Mouse (Mus musculus): ENCODE measurements around the gene Saysd1. TPM values are rescaled to one million over a fixed set of nuclear protein-coding genes. Genes with fewer than 3 reads are reported as not detected.

The Saysd1 gene
- polyA plus RNA-seq, 1 experiment, result 8.8 TPM

DNA sequence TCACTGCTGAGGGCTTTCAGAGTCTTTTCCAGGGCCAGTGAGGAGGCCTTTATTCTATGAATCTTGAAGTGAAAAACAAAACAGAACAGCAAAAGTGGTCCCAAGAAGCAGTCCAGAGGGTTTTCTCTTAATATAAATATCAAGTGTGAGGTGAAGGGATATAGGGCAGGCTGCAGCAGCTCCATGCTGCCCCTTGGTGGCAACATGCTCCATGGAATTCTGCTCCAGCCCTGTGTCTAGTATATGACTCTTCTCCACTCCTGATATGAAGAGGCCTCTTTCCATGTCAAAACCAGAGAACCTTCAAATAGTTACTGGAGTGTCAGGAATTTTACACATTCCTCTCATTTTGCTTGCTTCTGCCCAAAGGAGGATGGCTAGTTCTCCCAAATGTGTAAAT, 67.7 kb downstream of the Saysd1 start:
- peak; percentile 65 for DNase-seq (ENCODE audit: low read depth)
- no peak for TF ChIP-seq POLR2A (IDR thresholded peaks at IDR 0.05; ENCODE audit: borderline replicate concordance, extremely low read depth, insufficient read depth, insufficient read length, poor library complexity, severe bottlenecking)
- TF ChIP-seq CTCF (IDR thresholded peaks at IDR 0.05; ENCODE audit: borderline replicate concordance, extremely low read depth, insufficient read depth, insufficient read length), result peak; percentile 77

DNA sequence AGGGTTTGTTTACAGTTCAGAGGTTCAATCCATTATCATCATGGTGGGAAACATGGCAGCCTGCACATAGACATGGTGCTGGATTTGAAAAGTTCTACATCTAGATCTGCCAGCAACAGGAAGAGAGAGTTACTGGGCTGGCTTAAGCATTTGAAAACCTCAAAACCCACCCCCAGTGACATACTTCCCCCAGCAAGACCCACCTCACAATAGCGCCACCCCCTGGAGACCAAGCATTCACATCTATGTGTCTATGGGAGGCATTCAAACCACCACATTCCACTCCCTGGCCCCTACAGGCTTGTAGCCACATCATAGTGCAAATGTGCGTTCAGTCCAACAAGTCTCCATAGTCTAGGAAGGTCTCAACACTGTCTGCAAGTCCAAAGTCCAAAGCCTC, 70.0 kb downstream of the Saysd1 start:
- no peak for TF ChIP-seq POLR2A (IDR thresholded peaks at IDR 0.05; ENCODE audit: borderline replicate concordance, extremely low read depth, insufficient read depth, insufficient read length, poor library complexity, severe bottlenecking)
- no peak for TF ChIP-seq CTCF (IDR thresholded peaks at IDR 0.05; ENCODE audit: borderline replicate concordance, extremely low read depth, insufficient read depth, insufficient read length)
- no peak for DNase-seq (ENCODE audit: low read depth)

DNA sequence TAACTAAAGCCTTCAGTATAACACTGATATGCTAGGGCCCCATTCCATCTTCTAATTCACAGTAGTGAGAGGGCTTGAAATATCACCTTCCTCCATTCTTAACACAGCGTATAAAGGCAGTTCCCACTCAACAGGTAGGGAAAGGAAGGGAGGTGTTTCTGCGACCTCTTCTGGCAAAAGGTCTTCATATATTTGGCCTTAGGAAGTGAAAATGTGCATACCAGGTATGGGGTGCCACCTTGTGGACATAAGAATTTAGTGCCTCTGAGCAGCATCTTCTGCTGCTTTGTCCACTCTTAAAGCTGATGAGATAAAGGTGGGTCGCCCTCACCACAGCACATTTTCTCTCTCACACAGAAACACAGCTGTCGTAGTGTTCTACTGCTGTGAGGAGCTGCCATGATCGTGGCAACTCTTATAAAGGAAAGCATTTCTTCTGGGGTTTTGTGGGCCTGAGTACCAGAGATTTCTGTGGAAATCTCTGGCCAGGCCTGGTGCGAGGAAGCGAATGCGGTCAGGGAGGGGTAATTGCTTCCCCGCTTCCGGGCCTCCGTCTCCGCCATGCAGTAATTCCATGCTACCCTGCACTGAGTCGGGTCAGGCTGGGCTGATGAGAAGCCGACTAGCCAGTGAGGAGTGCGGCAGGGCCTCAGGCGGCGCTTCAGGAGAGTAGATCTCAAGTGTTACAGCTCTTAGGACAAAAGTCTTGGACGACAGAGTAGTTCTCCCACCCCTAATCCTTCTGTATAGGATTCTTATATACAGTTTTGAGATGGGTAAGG, 70.8 kb downstream of the Saysd1 start:
- TF ChIP-seq CTCF (IDR thresholded peaks at IDR 0.05; ENCODE audit: borderline replicate concordance, extremely low read depth, insufficient read depth, insufficient read length) (peak; percentile 79; the same call in 1 of the 2 replicates), POLR2A (IDR thresholded peaks at IDR 0.05; ENCODE audit: borderline replicate concordance, extremely low read depth, insufficient read depth, insufficient read length, poor library complexity, severe bottlenecking) (no peak)
- DNase-seq (ENCODE audit: low read depth), result peak; percentile 96

DNA sequence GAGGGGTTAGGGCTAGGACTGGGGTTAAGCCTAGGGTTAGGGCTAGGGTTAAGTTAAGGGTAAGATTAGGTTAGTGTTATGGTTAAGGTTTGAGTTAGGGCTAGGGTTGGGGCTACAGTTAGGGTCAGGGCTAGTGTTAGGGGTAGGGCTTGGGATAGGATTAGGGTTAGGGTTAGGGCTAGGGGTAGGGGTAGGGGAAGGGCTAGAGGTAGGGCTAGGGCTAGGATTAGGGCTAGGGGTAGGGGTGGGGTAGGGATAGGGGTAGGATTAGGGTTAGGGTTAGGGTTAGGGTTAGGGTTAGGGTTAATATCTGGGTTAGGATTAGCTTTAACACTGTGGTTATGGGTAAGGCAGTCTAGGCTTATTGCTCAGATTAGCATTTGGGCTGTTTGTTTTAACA, 73.6 kb downstream of the Saysd1 start:
- TF ChIP-seq POLR2A (IDR thresholded peaks at IDR 0.05; ENCODE audit: borderline replicate concordance, extremely low read depth, insufficient read depth, insufficient read length, poor library complexity, severe bottlenecking) (no peak), CTCF (IDR thresholded peaks at IDR 0.05; ENCODE audit: borderline replicate concordance, extremely low read depth, insufficient read depth, insufficient read length) (no peak)
- no peak for DNase-seq (ENCODE audit: low read depth)

DNA sequence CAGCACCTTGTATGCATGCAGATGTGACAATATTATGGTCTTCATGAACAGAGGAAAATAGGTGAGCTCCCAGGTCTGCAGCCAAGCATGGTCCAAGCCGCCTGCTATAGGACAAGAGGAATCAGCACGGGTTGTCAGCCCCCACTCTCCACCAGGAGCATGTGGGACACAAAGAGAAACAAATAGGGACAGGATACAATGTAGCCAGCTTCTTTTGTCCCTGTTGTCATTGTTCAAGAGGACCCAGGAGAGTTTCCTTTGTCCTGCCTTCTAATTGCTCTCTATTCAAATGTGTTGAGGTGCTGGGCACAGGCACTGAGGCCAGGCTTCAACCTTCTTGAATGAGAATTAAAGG, 89.9 kb downstream of the Saysd1 start:
- no peak for TF ChIP-seq CTCF (IDR thresholded peaks at IDR 0.05; ENCODE audit: borderline replicate concordance, extremely low read depth, insufficient read depth, insufficient read length)
- TF ChIP-seq POLR2A (IDR thresholded peaks at IDR 0.05; ENCODE audit: borderline replicate concordance, extremely low read depth, insufficient read depth, insufficient read length, poor library complexity, severe bottlenecking), result no peak
- DNase-seq (ENCODE audit: low read depth), result no peak

DNA sequence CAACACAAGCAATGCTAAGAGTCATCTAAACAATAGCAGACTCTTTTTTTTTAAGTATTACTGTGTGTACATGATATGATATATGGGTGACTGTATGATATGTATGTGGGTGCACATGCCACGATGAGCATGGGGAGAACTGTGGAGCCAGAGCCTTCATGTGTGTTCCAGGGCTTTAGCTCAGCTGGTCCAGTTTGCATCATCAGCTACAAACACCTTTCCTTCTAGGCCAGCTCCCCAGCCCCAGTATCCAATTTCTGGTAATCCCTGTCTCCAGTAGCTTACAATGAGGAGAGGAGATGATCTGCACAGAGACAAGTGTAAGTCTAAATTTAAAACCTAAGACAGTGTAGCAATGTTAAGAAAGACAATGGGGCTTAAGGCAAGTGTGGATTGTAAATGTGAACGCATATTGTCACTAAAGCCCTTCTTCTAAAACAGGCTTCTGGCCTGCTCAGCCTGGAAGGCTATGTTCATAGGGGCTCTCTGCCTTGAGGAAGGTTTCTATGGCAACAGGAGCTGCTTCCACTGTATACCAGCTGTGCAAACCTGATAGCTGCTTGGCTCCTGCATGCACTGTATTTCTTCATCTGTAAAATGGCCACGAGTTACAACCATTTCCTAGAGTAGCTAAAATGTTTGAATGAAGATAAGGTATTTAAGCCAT, 90.4 kb downstream of the Saysd1 start:
- DNase-seq (ENCODE audit: low read depth), result peak; percentile 92
- TF ChIP-seq POLR2A (IDR thresholded peaks at IDR 0.05; ENCODE audit: borderline replicate concordance, extremely low read depth, insufficient read depth, insufficient read length, poor library complexity, severe bottlenecking) (no peak), CTCF (IDR thresholded peaks at IDR 0.05; ENCODE audit: borderline replicate concordance, extremely low read depth, insufficient read depth, insufficient read length) (no peak)

DNA sequence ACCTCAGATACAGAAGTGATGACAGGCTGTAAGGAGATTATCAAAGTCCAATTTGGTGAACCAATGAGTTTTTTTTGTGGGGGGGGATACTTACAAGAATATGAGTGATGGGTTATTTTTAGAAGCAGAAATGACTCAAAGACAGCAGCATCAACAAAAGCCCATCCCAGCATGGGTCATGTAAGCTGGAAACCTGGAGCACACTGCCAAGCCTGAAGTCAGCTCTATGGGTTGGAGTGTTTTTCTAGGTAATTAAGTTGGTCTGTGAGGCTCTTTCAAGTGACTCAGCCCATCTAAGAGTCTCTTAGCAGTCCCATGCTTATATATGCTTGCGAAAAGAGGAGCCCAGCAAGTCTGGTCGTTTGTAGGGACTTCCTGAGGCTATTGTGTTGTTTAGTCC, 91.0 kb downstream of the Saysd1 start:
- TF ChIP-seq CTCF (IDR thresholded peaks at IDR 0.05; ENCODE audit: borderline replicate concordance, extremely low read depth, insufficient read depth, insufficient read length) (no peak), POLR2A (IDR thresholded peaks at IDR 0.05; ENCODE audit: borderline replicate concordance, extremely low read depth, insufficient read depth, insufficient read length, poor library complexity, severe bottlenecking) (no peak)
- DNase-seq (ENCODE audit: low read depth), result no peak

DNA sequence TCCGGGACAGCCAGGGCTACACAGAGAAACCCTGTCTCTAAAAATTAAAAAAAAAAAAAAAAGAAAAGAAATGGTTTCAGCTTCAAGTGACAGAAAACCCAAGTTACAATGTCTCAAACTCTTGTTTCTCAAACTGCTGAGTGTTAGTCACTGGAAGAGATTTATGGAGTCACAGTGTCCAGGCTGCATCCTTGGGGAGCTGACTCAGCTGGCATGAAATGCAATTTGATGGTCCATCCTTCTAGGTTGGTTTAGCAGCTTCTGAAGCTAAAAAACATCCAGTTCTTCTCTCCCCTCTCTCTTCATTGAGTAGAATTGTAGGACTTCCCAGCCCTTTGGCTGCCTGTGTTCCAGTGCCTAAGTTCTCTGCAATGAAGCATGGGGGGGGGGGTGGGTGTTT, 94.3 kb downstream of the Saysd1 start:
- no peak for DNase-seq (ENCODE audit: low read depth)
- no peak for TF ChIP-seq CTCF (IDR thresholded peaks at IDR 0.05; ENCODE audit: borderline replicate concordance, extremely low read depth, insufficient read depth, insufficient read length)
- no peak for TF ChIP-seq POLR2A (IDR thresholded peaks at IDR 0.05; ENCODE audit: borderline replicate concordance, extremely low read depth, insufficient read depth, insufficient read length, poor library complexity, severe bottlenecking)

DNA sequence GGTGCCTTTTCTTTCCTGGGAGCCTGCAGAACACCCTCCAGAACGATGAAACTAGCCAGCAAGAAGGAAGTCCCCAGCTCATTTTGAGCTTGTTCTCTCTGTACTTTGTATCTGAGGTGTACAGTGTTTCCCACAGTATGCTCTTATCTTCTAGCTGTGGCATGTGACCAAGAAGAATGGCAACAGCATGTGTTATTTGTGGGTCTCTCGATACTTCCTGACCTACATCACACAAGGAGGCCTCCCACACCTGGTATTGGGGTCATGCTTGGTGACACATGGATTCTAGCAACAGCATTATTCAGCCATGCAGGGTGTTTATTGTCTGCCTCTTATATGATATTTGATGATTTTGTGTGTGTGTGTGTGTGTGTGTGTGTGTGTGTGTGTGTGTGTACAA, 96.5 kb downstream of the Saysd1 start:
- DNase-seq (ENCODE audit: low read depth), result no peak
- TF ChIP-seq POLR2A (IDR thresholded peaks at IDR 0.05; ENCODE audit: borderline replicate concordance, extremely low read depth, insufficient read depth, insufficient read length, poor library complexity, severe bottlenecking) (no peak), CTCF (IDR thresholded peaks at IDR 0.05; ENCODE audit: borderline replicate concordance, extremely low read depth, insufficient read depth, insufficient read length) (no peak)

DNA sequence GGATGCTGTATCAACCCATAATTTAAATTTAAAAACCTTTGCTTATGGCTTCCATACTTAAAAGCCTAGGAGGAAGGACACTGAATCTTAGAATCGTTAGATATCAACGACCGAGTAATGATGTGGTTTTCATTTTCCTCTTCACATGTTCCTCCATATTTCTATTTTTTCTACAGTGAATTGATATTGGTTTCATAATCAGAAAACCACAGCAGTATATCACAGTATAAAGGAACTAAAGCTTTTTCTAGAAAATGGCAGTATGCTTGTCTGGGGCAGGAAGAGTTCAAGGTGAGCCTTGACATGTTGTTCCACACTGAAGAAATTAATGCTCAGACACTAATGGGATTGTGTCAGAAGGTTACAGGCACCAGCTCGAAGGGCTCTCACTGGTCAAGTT, 97.4 kb downstream of the Saysd1 start:
- DNase-seq (ENCODE audit: low read depth), result no peak
- TF ChIP-seq CTCF (IDR thresholded peaks at IDR 0.05; ENCODE audit: borderline replicate concordance, extremely low read depth, insufficient read depth, insufficient read length) (no peak), POLR2A (IDR thresholded peaks at IDR 0.05; ENCODE audit: borderline replicate concordance, extremely low read depth, insufficient read depth, insufficient read length, poor library complexity, severe bottlenecking) (no peak)

DNA sequence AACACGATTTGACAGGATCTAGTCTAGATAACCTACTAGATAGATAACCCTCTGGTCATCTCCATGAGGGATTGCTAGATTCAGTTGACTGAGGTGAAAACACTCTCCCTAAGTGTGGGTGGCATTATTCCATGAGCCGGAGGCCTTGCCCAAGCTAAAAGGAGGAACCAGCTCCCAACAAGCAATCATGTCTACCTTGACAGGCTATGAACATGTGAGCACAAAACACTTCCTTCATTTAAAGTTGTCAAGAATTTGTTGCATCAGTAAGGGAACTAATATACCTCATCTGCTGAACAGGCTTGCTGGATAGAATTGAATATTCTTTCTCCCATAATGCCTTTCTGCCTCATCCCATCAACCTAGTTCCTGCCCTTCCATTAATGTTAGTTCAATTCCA, 98.5 kb downstream of the Saysd1 start:
- no peak for DNase-seq (ENCODE audit: low read depth)
- no peak for TF ChIP-seq CTCF (IDR thresholded peaks at IDR 0.05; ENCODE audit: borderline replicate concordance, extremely low read depth, insufficient read depth, insufficient read length)
- TF ChIP-seq POLR2A (IDR thresholded peaks at IDR 0.05; ENCODE audit: borderline replicate concordance, extremely low read depth, insufficient read depth, insufficient read length, poor library complexity, severe bottlenecking), result no peak

DNA sequence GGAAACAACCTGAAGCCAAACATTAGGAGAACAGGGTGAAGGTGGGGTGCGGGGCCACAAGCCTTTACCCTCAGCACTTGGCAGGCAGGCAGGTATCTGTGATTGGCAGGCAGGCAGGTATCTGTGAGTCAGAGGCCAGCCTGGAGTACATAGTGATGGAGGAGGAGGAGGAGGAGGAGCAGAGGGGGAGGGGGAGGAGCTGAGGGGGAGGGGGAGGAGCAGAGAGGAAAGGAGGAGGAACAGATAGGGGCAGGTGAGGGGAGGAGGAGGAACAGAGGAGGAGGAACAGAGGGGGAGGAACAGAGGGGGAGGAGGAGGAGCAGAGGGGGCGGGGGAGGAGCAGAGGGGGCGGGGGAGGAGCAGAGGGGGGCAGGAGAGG, 105.6 kb downstream of the Saysd1 start:
- DNase-seq (ENCODE audit: low read depth), result no peak
- no peak for TF ChIP-seq CTCF (IDR thresholded peaks at IDR 0.05; ENCODE audit: borderline replicate concordance, extremely low read depth, insufficient read depth, insufficient read length)
- no peak for TF ChIP-seq POLR2A (IDR thresholded peaks at IDR 0.05; ENCODE audit: borderline replicate concordance, extremely low read depth, insufficient read depth, insufficient read length, poor library complexity, severe bottlenecking)

All from brain, embryonic 14.5 days (tissue).